Mouse (Mus musculus): ENCODE measurements around the gene Spg21. TPM values are rescaled to one million over a fixed set of nuclear protein-coding genes. Genes with fewer than 3 reads are reported as not detected.

Spg21 gene
- total RNA-seq (2023): 63.9 and 70.8 TPM in 2 replicates

GRCm38 (mm10) chr9:65460732-65461442, at the start of gene Spg21:
TSS of gene Spg21 (plus strand) at chr9:65460947.

GRCm38 (mm10) chr9:65422760-65423501, 37.8 kb upstream of the Spg21 start, which contains the start of gene Slc51b:
TSS of gene Slc51b (minus strand) at chr9:65422955.

GRCm38 (mm10) chr9:65435671-65436301, 25.0 kb upstream of the Spg21 start, which contains the start of gene Mtfmt:
TSS of gene Mtfmt (plus strand) at chr9:65435782.

GRCm38 (mm10) chr9:65519807-65520504, 59.2 kb downstream of the Spg21 start, which contains the start of gene Ankdd1a:
TSS of gene Ankdd1a (minus strand) at chr9:65520193.

Other genes with a start within 250 kb of the Spg21 start
- gene Cilp, start 195.8 kb upstream of the Spg21 start, total RNA-seq (2023): not detected in 2 replicates
- 16.5 and 23.1 TPM in 2 replicates for gene Clpx, start 166.7 kb upstream of the Spg21 start, total RNA-seq (2023)
- 10.3 and 11.4 TPM in 2 replicates for gene Pdcd7, start 114.8 kb upstream of the Spg21 start, total RNA-seq (2023)
- not detected in 2 replicates for gene Ubap1l, start 99.9 kb upstream of the Spg21 start, total RNA-seq (2023)
- gene Kbtbd13, start 69.3 kb upstream of the Spg21 start, total RNA-seq (2023): not detected in 2 replicates
- not detected in 2 replicates for gene Rasl12, start 62.4 kb upstream of the Spg21 start, total RNA-seq (2023)
- not detected in 2 replicates for gene Slc51b, start 38.0 kb upstream of the Spg21 start, total RNA-seq (2023)
- 4.2 and 4.6 TPM in 2 replicates for gene Mtfmt, start 25.2 kb upstream of the Spg21 start, total RNA-seq (2023)
- 1.7 and 3.1 TPM in 2 replicates for gene Ankdd1a, start 59.2 kb downstream of the Spg21 start, total RNA-seq (2023)
- gene Plekho2, start 119.1 kb downstream of the Spg21 start, total RNA-seq (2023): 205 and 249 TPM in 2 replicates
- 8.9 and 10.4 TPM in 2 replicates for gene Pif1, start 126.2 kb downstream of the Spg21 start, total RNA-seq (2023)
- gene Rbpms2, start 168.7 kb downstream of the Spg21 start, total RNA-seq (2023): 0.32 and 1.2 TPM in 2 replicates
- gene Oaz2, start 207.1 kb downstream of the Spg21 start, total RNA-seq (2023): 71.0 and 75.2 TPM in 2 replicates

Measured in neutrophil, adult 65 days (primary cell).